9 mouse cellular contexts compared by ENCODE assay signal in genomic region chr8:128709261-128709660, GRCm38 (mm10). TPM values are rescaled to one million over a fixed set of nuclear protein-coding genes. Genes with fewer than 3 reads are reported as not detected.
DNase-seq lines count a peak whose midpoint lies in the region; ATAC-seq lines count a peak whose summit lies in the region.
"Had no signal": no experiment of that assay in that cellular context is flagged by ENCODE, and none has a peak within 500 bp of the region (broad histone marks: within the 10 kb centered on the region; RNA-seq: fewer than 3 reads in every experiment).

No protein-coding gene starts in this region.

- H3K4me1 ChIP-seq in neural tube, embryonic 15.5 days: peaks cover 2% of the 10 kb centered on the region; the same call in 1 of the 2 replicates
- no peaks in the 10 kb centered on the region for H3K4me1 ChIP-seq in limb, embryonic 10.5 days
- H3K4me1 ChIP-seq in neural tube, embryonic 11.5 days (ENCODE audit: control insufficient read depth, insufficient read depth, low read length): no peaks in the 10 kb centered on the region
- H3K4me1 ChIP-seq: stomach, embryonic 15.5 days had no signal

- no peak for ATAC-seq in neural tube, embryonic 15.5 days (ENCODE audit: low FRiP score)
- ATAC-seq in cerebellum, adult (ENCODE audit: insufficient number of reproducible peaks, low FRiP score, low TSS enrichment): 0 out of 2 replicates have a peak, but pooled peaks have one; percentile 49
- no peak for ATAC-seq in neural tube, embryonic 11.5 days (ENCODE audit: insufficient read depth, low FRiP score, low TSS enrichment)

- 60% methylated on average over 3 of the region's 3 CpGs for WGBS in neural tube, embryonic 15.5 days
- 55% methylated on average over 3 of the region's 3 CpGs for WGBS in limb, embryonic 10.5 days
- WGBS in neural tube, embryonic 11.5 days: 41% methylated on average over 3 of the region's 3 CpGs

- no peak overlapping the region for H3K27ac ChIP-seq in neural tube, embryonic 15.5 days (replicated peaks)
- no peak overlapping the region for H3K27ac ChIP-seq in limb, embryonic 10.5 days
- H3K27ac ChIP-seq in neural tube, embryonic 11.5 days (ENCODE audit: low read depth, low read length): no peak overlapping the region
- H3K27ac ChIP-seq: stomach, embryonic 15.5 days had no signal

- no peaks in the 10 kb centered on the region for H3K9me3 ChIP-seq in neural tube, embryonic 15.5 days (replicated peaks)
- H3K9me3 ChIP-seq in limb, embryonic 10.5 days (replicated peaks): no peaks in the 10 kb centered on the region
- H3K9me3 ChIP-seq in neural tube, embryonic 11.5 days (ENCODE audit: control insufficient read depth, low read length): no peaks in the 10 kb centered on the region
- H3K9me3 ChIP-seq: stomach, embryonic 15.5 days had no signal

- no peak overlapping the region for H3K9ac ChIP-seq in neural tube, embryonic 15.5 days (replicated peaks)
- H3K9ac ChIP-seq in neural tube, embryonic 11.5 days (ENCODE audit: low read length): no peak overlapping the region
- H3K9ac ChIP-seq: stomach, embryonic 15.5 days had no signal

- peaks cover 46% of the 10 kb centered on the region for H3K36me3 ChIP-seq in neural tube, embryonic 15.5 days
- H3K36me3 ChIP-seq in limb, embryonic 10.5 days: peaks cover 87% of the 10 kb centered on the region
- peaks cover 11% of the 10 kb centered on the region for H3K36me3 ChIP-seq in neural tube, embryonic 11.5 days (ENCODE audit: control insufficient read depth, insufficient read depth, low read length)

- DNase-seq in neural tube, embryonic 10.5 days (ENCODE audit: extremely low spot score, low spot score): peak; percentile 82
- peak; percentile 64 for DNase-seq in forelimb bud, embryonic 11.5 days (ENCODE audit: low read depth, low spot score)
- peak; percentile 87 for DNase-seq in induced T-regulatory cell, adult 2 months (ENCODE audit: low read depth)
- DNase-seq in limb, embryonic 10.5 days (ENCODE audit: low spot score): peak; percentile 80
- peak; percentile 71 for DNase-seq in neural tube, embryonic 11.5 days (ENCODE audit: low spot score)
- DNase-seq in testis, postnatal 14 days (ENCODE audit: low spot score): peak; percentile 46

- H3K4me2 ChIP-seq in neural tube, embryonic 15.5 days: no peak overlapping the region
- no peak overlapping the region for H3K4me2 ChIP-seq in neural tube, embryonic 11.5 days (ENCODE audit: low read depth)
- H3K4me2 ChIP-seq: stomach, embryonic 15.5 days had no signal

- no peak overlapping the region for H3K4me3 ChIP-seq in neural tube, embryonic 15.5 days (replicated peaks)
- no peak overlapping the region for H3K4me3 ChIP-seq in limb, embryonic 10.5 days
- no peak overlapping the region for H3K4me3 ChIP-seq in neural tube, embryonic 11.5 days (ENCODE audit: low read depth, low read length)
- H3K4me3 ChIP-seq: stomach, embryonic 15.5 days had no signal

- no peaks in the 10 kb centered on the region for H3K27me3 ChIP-seq in neural tube, embryonic 15.5 days (replicated peaks)
- H3K27me3 ChIP-seq in limb, embryonic 10.5 days (ENCODE audit: low read depth, poor library complexity, severe bottlenecking): no peaks in the 10 kb centered on the region
- H3K27me3 ChIP-seq in neural tube, embryonic 11.5 days (ENCODE audit: control insufficient read depth, insufficient read depth, low read length): no peaks in the 10 kb centered on the region
- H3K27me3 ChIP-seq: stomach, embryonic 15.5 days had no signal

RNA-seq across cellular contexts. Expression of gene Itgb1, which starts 23.8 kb away (rescaled TPM):
- polyA plus RNA-seq in neural tube, embryonic 15.5 days (2015; fragmentation: Nextera tagmentation; extraction: Ambion mirVana): 91.7 and 119 TPM in 2 replicates
- 126 and 154 TPM in 2 replicates for polyA plus RNA-seq in limb, embryonic 10.5 days (2016; fragmentation: Nextera tagmentation; extraction: Ambion mirVana)
- polyA plus RNA-seq in neural tube, embryonic 11.5 days (2014; fragmentation: Nextera tagmentation; extraction: Ambion mirVana): 196 and 199 TPM in 2 replicates
